Mouse (Mus musculus) intestine, embryonic 14.5 days (tissue): ENCODE data around the gene Bcas3. TPM values are rescaled to one million over a fixed set of nuclear protein-coding genes. Genes with fewer than 3 reads are reported as not detected.

Source experiments
- ATAC-seq: fragments of 200-750 bp; cut with Nextera tagmentation; replicated peaks from 2 replicates; pipeline ENCODE4 v1.8.0; 2017; ENCODE audit warnings: low read depth, moderate number of reproducible peaks, moderate TSS enrichment, moderate library complexity; ENCODE audit not compliant: low FRiP score, low TSS enrichment
- DNase-seq: peaks from one replicate; pipeline ENCODE4 v3.0.0-alpha.2; 2018; ENCODE audit warnings: low spot score
- H3K27ac ChIP-seq: fragments of 300-500 bp; sonication (generic); 2 replicates; pipeline ENCODE4 v1.5.1; 2014; ENCODE audit warnings: low read depth, mild to moderate bottlenecking, control low read depth
- H3K27me3 ChIP-seq: fragments of 300-500 bp; sonication (generic); replicated peaks from 2 replicates; pipeline ENCODE4 v1.6.1; 2014; ENCODE audit warnings: low read length, control low read depth; ENCODE audit not compliant: control insufficient read depth, insufficient read depth
- H3K36me3 ChIP-seq: fragments of 300-500 bp; sonication (generic); 2 replicates; pipeline ENCODE4 v1.6.1; 2014; ENCODE audit warnings: low read length, control low read depth; ENCODE audit not compliant: control insufficient read depth, insufficient read depth
- H3K4me1 ChIP-seq: fragments of 300-500 bp; sonication (generic); replicated peaks from 2 replicates; pipeline ENCODE4 v1.6.1; 2014; ENCODE audit warnings: low read length, control low read depth, mixed read lengths; ENCODE audit not compliant: control insufficient read depth, insufficient read depth
- H3K4me2 ChIP-seq: fragments of 300-500 bp; sonication (generic); 2 replicates; pipeline ENCODE4 v1.6.1; 2014; ENCODE audit warnings: low read length
- H3K4me3 ChIP-seq: fragments of 300-500 bp; sonication (generic); 2 replicates; pipeline ENCODE4 v1.5.1; 2014; ENCODE audit warnings: low read depth, low read length, control low read depth, mixed read lengths
- H3K9ac ChIP-seq: fragments of 300-500 bp; sonication (generic); 2 replicates; pipeline ENCODE4 v1.6.1; 2014; ENCODE audit warnings: mild to moderate bottlenecking, low read length
- H3K9me3 ChIP-seq: fragments of 300-500 bp; sonication (generic); 2 replicates; pipeline ENCODE4 v1.6.1; 2016; ENCODE audit warnings: low read length, control low read depth; ENCODE audit not compliant: control insufficient read depth
- WGBS: fragments of 180-500 bp; shearing (Covaris S2); extraction: QIAGEN DNeasy Blood & Tissue Kit; methylation state at CpG from one replicate; pipeline ENCODE4 v1.1.7; 2014; 5-methylcytosine and 5-hydroxymethylcytosine counted together
- polyA plus RNA-seq: library from polyadenylated mRNA; unstranded; fragments of >200 nt; fragmentation: Nextera tagmentation; extraction: Ambion mirVana; gene quantifications from 2 replicates; pipeline ENCODE4 v1.2.1, GENCODE M21; 2014

Gene Bcas3
- polyA plus RNA-seq, 1 experiment from 2014 or later = 17.9 TPM

GRCm38 (mm10) chr11:85811229-85811628 lies 458.3 kb downstream of the Bcas3 start:
- 73% methylated on average over 4 of the region's 4 CpGs for WGBS
- DNase-seq (no peak), ATAC-seq (no peak)
- Histone ChIP-seq H3K4me1 (peaks cover 9% of the 10 kb centered on the region), H3K27ac (no peak overlapping the region), H3K9ac (no peak overlapping the region), H3K36me3 (no peaks in the 10 kb centered on the region), H3K4me3 (no peak overlapping the region), H3K9me3 (no peaks in the 10 kb centered on the region), H3K27me3 (no peaks in the 10 kb centered on the region), H3K4me2 (no peak overlapping the region)

DNA sequence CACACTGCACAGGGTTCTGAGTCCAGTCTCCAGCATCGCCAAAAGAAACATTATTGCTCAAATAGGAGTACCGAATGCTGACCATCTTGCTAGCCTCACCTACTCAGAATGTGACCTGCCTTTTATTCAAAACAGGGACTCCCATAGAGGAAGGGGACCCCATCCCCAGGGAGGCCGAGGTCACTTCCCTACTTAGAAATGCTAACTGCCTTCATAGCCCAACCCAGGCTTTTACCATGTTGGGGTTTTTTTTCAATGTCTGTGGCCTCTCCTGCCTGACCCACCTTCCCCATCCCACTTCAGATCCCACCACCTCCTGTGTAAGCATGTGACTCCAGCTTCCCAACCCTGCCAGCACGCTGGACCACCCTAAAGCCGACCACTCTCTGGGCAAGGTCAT lies 458.7 kb downstream of the Bcas3 start:
- WGBS = 91% methylated on average over 5 of the region's 5 CpGs
- ATAC-seq (no peak), DNase-seq (no peak)
- Histone ChIP-seq H3K9ac (no peak overlapping the region), H3K4me3 (no peak overlapping the region), H3K27me3 (no peaks in the 10 kb centered on the region), H3K36me3 (no peaks in the 10 kb centered on the region), H3K9me3 (no peaks in the 10 kb centered on the region), H3K27ac (no peak overlapping the region), H3K4me2 (no peak overlapping the region), H3K4me1 (peaks cover 9% of the 10 kb centered on the region)

DNA sequence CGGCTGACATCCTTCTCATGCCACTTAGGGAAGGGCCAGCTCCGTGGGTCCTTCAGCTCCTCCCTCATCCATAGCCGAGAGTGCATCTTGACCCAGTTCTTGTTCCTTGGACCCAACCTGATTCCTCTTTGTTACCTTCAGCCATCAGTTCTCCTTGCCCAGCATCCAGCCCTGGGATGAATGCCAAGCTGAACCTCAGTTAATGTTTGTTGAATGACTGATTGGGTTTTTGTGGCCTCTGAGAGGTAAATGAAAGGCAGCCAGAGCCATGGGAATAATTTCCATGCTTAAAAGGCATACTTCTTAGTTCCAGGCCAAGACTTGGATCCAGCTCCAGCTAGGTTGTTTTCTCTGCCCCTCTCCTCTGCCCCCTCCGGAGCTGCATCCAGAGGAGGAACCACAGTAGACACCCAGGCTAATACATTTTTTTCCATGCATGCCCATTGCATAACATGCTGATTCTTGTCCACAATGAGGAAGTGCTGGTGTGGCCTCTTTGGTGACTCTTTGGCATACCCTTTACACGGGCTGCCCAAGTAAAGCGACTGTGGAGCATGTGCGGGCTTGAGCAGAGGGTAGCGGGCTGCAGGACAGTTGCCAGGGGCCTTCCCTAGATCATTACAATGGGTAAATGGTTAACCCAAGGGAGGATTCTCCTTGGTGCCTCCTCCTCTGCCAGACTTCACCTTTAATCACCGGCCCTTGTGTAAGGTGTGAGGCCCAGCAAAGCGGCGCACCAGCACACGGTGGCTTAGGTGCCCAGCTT lies 459.4 kb downstream of the Bcas3 start:
- H3K9ac ChIP-seq = no peak overlapping the region
- no peaks in the 10 kb centered on the region for H3K9me3 ChIP-seq
- no peaks in the 10 kb centered on the region for H3K27me3 ChIP-seq
- H3K4me1 ChIP-seq = peaks cover 9% of the 10 kb centered on the region
- ATAC-seq (no peak), DNase-seq (no peak)
- H3K4me3 ChIP-seq = no peak overlapping the region
- H3K36me3 ChIP-seq = no peaks in the 10 kb centered on the region
- WGBS = 79% methylated on average over 12 of the region's 12 CpGs
- H3K27ac ChIP-seq = no peak overlapping the region
- no peak overlapping the region for H3K4me2 ChIP-seq

GRCm38 (mm10) chr11:85814678-85815077 lies 461.7 kb downstream of the Bcas3 start:
- ATAC-seq = peak; percentile 67
- no peak overlapping the region for H3K9ac ChIP-seq
- H3K4me1 ChIP-seq = peaks cover 9% of the 10 kb centered on the region
- H3K4me3 ChIP-seq = no peak overlapping the region
- no peak for DNase-seq
- H3K27me3 ChIP-seq = no peaks in the 10 kb centered on the region
- H3K9me3 ChIP-seq = no peaks in the 10 kb centered on the region
- no peak overlapping the region for H3K4me2 ChIP-seq
- WGBS = 33% methylated on average over 4 of the region's 4 CpGs
- H3K27ac ChIP-seq = no peak overlapping the region
- H3K36me3 ChIP-seq = no peaks in the 10 kb centered on the region

DNA sequence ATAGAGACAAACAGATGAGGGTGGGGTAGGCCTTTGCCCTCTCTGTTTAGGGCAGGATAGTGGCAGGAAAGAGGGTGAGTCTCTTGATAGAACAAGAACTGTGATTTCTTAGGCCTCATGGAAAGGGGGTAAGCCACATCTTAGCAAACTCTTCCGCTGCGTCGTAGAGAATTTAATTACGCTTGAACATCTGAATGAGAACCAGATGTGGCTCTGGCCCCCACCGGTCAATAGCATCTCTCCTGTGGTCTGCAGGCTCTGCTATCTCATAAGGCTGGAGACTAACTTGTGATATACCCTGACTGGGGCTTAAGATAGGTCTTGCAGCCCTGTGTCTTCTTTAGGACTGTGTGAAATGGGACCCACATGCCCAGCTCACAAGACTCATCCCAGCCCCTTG lies 463.5 kb downstream of the Bcas3 start:
- no peak overlapping the region for H3K4me3 ChIP-seq
- H3K4me2 ChIP-seq = no peak overlapping the region
- no peak overlapping the region for H3K27ac ChIP-seq
- H3K9me3 ChIP-seq = no peaks in the 10 kb centered on the region
- H3K9ac ChIP-seq = no peak overlapping the region
- peaks cover 9% of the 10 kb centered on the region for H3K4me1 ChIP-seq
- no peak for DNase-seq
- H3K27me3 ChIP-seq = no peaks in the 10 kb centered on the region
- no peaks in the 10 kb centered on the region for H3K36me3 ChIP-seq
- WGBS = 84% methylated on average over 5 of the region's 5 CpGs
- ATAC-seq = no peak

- no peak overlapping the region for H3K27ac ChIP-seq
- H3K4me1 ChIP-seq = peaks cover 14% of the 10 kb centered on the region
- no peaks in the 10 kb centered on the region for H3K27me3 ChIP-seq
- H3K36me3 ChIP-seq = no peaks in the 10 kb centered on the region
- H3K4me2 ChIP-seq = no peak overlapping the region
- 54% methylated on average over 3 of the region's 3 CpGs for WGBS
- ATAC-seq = no peak
- no peak for DNase-seq
- H3K9me3 ChIP-seq = no peaks in the 10 kb centered on the region
- no peak overlapping the region for H3K9ac ChIP-seq
- H3K4me3 ChIP-seq = no peak overlapping the region
Observed at GRCm38 (mm10) chr11:85818401-85818800, 465.4 kb downstream of the Bcas3 start.

- Histone ChIP-seq H3K27ac (no peak overlapping the region), H3K9ac (no peak overlapping the region), H3K4me1 (peaks cover 8% of the 10 kb centered on the region), H3K9me3 (no peaks in the 10 kb centered on the region), H3K4me2 (no peak overlapping the region), H3K36me3 (no peaks in the 10 kb centered on the region), H3K27me3 (peaks cover 2% of the 10 kb centered on the region; the same call in 1 of the 2 replicates), H3K4me3 (no peak overlapping the region)
- 87% methylated on average over 3 of the region's 3 CpGs for WGBS
- ATAC-seq (no peak), DNase-seq (no peak)
Observed at GRCm38 (mm10) chr11:85820959-85821358, 468.0 kb downstream of the Bcas3 start.

- Histone ChIP-seq H3K27ac (no peak overlapping the region), H3K9me3 (no peaks in the 10 kb centered on the region), H3K4me1 (peaks cover 8% of the 10 kb centered on the region), H3K27me3 (peaks cover 8% of the 10 kb centered on the region; the same call in 1 of the 2 replicates), H3K4me2 (no peak overlapping the region), H3K9ac (no peak overlapping the region), H3K36me3 (no peaks in the 10 kb centered on the region), H3K4me3 (no peak overlapping the region)
- no peak for DNase-seq
- 78% methylated on average over 9 of the region's 9 CpGs for WGBS
- ATAC-seq = no peak
Observed at GRCm38 (mm10) chr11:85821659-85822058, 468.7 kb downstream of the Bcas3 start.

DNA sequence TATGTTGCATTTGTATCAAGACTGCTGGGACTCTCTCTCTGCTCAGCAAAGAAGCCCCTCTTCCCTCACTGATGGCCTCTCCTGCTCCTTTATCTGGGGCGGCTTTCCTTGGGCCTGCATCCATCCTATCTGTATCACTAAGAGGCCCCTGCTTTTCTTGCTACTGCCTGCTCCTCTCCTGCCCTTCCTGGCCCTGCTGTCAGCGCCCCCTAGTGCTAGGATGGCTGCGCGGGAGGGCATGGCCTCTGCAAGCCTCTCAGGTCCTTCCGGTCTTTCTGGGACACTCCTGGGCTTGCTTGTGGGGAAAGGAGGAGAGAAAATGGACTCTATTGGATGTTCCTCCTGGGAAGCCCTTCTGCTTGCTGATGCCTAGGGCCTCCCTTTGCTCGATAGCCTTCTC lies 470.2 kb downstream of the Bcas3 start:
- Histone ChIP-seq H3K4me1 (peaks cover 20% of the 10 kb centered on the region), H3K9ac (no peak overlapping the region), H3K27ac (no peak overlapping the region), H3K9me3 (no peaks in the 10 kb centered on the region), H3K4me3 (no peak overlapping the region), H3K36me3 (no peaks in the 10 kb centered on the region), H3K27me3 (peaks cover 19% of the 10 kb centered on the region), H3K4me2 (no peak overlapping the region)
- WGBS = 18% methylated on average over 6 of the region's 6 CpGs
- DNase-seq = peak; percentile 87
- no peak for ATAC-seq
